Mouse (Mus musculus) liver (tissue): ENCODE measurements around the gene Olfr410.

Experiments used
- DNase-seq: peaks from one replicate; pipeline ENCODE4 v3.0.0-alpha.2; 2020; ENCODE audit warnings: mixed read lengths

Olfr410 gene

DNA sequence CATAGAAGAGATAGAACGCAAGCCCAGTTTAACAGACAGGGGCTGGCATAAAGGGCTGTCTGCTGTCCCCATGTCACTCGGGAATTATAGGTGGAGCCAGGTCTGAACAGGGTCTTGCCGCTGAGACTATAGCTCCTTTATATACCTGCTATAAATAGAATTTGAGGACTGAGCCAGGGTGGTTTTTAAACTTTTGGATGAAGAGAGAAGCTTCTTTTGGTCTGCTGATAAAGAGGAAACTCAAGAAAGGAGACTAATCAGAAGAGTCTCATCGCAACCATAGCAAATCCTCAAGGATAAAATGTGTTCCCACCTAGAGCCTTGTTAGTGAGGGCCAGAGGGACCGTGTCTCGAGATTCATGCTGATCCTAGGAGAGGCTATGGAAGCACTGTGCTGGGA lies at the start of gene Olfr410:
Gene Olfr410 (minus strand): TSS at position 101 of the 400 bp plus-strand sequence.
- no peak for DNase-seq

DNA sequence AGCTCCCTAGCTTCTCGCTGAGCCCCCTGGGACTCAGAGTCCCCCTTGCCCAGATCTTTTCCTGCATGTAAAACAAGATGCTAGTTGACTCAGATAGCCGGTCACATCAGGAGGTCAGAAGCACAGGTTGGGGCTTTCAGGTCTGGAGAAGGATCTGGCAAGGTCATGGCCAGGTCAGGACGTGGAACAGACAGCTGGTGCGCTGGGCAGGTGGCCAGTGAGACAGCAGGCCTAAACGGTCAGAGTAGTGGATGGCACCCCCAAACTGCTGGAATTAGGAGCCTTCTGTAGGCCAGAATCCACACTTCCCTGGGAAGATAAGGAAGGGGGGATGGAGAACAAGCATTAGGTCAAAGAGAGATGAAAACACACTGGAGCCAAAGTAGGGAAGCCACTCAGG lies 49.4 kb upstream of the Olfr410 start:
- no peak for DNase-seq

DNA sequence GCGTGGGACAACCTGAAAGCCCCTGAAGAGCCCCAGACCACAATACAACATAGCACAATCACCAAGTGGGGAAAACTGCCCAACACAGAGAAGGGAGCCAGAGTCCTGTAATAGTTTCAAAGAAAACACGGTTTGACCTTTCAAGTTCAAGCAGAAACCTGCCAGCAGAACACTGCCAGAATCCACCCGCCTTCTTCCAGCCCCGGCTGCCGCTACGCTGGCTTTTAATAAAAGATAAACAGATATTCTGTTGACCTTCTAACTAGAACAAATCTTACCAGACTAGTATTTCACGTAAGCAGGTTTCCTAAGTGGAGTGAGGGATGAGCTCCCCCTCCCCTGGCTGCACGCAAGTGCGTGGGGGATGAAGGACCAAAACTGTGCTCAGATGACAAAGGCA lies 47.8 kb upstream of the Olfr410 start:
- DNase-seq = no peak

DNA sequence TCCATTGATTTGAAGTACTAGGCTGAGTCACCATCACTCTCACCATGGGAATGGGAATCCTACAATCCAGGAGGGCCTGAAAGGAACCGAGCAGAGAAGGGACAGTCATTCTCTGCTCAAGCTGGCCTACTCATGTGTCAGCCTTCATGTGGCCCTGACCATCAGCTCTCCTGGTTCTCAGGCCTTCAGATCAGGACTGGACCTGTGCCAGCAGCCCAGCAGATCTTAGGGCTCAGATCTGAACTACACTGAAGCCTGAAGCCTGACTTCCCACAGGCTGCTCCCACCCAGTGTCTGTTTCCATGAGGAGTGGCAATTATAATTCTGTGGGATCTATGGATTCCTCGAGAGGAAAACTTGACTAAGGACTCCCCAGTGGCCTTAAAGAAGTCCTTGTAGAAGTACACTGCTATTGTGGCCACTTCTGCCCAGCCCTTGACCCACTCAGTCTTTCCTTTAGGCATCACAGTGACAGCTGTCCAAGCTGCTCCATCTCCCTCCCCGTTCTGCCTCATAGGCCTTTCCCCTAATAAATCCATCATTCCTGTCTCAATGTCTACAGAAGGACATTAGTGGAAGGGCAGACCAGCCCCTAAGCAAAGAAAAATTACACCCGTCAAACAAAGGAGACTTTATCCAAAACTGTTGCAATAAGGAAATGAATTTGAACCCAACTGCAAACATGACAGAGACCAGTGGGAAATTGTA lies 41.5 kb upstream of the Olfr410 start:
- DNase-seq = no peak

DNA sequence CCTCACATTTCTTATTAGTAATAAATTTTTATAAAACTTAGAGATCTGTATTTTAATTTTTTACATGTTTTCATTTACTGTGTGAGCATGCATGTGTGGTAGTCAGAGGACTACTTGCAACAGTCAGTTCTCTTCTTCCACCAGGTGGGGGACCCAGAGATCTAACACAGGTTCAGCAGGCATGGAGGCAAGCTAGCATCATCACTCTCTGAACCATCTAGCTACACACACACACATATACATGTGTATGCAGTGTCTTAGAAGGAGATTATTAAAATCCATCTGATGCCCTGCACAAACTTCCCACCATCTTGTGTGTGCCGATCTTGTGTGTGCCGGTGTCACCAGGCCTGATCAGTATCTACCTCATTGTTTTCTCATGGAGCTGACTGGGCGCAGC lies 39.0 kb upstream of the Olfr410 start:
- peak; percentile 33 for DNase-seq

DNA sequence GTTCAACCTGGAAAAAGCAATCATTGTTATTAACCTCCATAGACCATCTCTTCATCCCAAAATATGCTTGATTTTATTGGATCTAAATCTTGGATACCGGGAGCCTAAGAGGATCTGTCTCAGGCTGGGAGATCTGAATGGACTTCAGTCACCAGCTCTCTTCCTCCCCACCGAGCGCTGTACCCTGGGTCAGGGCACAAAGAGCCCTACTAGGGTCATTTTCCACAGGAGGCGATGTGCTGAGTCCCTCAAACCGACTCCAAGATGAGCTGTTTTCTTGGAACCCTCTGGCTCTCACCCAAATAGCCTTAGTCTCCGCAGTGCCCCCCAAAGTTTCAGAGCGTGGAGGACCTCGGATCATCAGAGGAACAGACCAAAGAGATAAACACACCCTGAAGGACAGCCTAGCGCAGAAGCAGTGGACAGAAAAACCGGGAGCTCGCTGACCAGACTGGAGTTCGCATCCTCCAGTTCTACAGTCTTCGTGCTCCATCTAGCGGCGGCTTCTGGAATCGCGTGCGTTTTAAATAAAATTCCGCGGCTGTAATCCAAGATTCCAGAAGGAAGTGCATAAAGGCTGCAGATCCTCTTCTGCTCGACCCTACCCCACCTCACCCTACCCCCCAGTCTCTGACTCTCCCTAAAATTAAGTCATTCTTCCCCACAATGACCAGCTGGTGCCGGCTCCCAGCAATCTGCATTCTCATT lies 33.7 kb upstream of the Olfr410 start:
- DNase-seq = peak; percentile 64

DNA sequence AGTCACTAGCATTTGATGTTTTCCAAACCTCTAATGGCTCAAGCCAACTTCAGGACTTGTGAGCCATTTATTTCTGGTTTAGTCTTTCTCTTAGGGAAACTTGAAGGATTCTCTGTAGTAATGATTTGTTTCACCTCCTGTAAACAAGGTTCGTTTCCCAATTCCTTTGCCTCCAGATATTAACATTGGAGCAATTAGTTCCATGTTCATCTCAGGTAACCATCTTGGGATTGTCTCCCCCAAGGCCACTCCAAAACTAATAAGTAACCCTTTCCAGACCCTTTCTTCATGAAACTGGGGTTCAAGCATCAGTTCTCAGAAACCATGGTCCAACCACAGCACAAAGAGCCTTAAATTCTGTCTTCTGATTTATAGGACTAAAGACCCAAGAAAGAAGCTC lies 23.9 kb upstream of the Olfr410 start, which contains the start of gene Olfr412:
Gene Olfr412 (plus strand): TSS at position 301 of the 400 bp plus-strand sequence.
- no peak for DNase-seq

DNA sequence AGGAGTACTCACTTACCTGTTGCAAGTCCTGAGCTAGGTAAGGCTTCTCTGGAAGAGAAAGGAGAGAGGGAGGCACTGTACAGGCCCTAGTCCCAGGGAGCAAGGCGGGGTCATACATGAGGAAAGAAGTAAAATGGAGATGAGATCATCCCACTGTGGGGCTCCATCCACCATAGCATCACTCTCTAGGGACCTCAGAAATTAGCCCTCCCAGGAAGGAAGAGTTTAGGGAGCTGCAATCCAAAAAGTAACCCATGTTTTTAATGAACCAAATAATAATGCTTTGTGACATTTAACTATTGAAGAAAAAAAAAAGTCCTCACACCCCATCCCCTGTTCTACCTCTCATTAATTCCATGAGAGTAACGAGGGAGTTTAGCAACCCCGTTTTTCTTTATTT lies 14.7 kb upstream of the Olfr410 start, which contains the start of gene Olfr411:
Gene Olfr411 (minus strand): TSS at position 101 of the 400 bp plus-strand sequence.
- no peak for DNase-seq

DNA sequence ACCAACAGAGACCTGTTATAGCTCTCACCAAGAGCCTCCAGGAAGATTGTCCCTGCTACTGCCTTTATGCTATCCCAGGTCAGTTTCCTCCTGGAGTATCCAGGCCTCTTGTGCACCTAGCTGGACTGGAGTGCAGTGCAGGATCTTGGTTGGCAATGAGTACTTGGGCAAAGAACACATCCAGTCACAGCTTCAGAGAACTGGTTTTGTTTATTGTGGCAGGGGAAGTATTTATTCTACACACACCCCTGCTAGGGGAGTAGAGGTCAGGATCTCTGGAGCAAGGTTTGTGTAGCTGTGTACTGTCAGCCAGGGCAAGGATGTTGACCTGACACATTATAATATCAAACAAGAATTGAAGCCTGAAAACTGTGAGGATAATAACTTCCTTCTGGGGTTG lies 9.1 kb downstream of the Olfr410 start:
- no peak for DNase-seq

DNA sequence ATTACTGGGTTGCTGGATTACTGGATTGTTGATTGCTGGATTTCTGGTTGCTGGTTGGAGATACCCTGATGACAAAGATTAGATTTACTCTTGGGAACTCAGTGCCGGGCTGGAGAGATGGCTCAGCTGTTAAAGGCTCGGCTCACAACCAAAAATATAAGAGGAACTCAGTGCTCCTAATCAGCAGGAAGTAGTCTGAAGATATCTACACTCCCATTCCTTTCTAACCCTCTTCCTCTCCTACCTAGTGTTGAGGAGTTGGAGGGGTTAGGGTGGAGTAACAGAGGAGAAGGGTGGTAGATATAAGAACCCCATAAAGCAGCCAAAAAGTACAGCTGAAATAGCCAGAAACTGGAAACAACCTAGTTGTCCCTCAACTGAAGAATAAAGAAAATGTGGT lies 11.8 kb downstream of the Olfr410 start:
- no peak for DNase-seq

DNA sequence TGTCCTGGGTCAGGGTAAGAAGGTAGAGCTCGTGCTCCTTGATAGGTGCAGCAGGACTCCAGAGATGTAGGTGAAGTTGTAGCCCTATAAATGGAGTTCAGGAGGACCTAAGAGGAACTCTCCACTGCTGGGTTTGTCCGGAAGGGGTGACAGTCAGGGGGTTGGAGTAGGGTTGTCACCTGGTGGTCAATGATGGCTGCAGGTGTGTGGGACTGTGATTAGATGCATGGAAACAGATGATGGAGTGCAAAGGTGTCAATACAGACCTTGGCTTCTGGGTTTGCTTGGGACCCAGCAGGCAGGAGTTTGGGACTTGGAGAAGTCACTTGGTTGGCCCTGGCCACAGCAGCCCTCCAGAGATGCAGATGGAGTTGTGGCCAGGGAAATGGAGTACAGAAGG lies 50.6 kb downstream of the Olfr410 start:
- DNase-seq = no peak

DNA sequence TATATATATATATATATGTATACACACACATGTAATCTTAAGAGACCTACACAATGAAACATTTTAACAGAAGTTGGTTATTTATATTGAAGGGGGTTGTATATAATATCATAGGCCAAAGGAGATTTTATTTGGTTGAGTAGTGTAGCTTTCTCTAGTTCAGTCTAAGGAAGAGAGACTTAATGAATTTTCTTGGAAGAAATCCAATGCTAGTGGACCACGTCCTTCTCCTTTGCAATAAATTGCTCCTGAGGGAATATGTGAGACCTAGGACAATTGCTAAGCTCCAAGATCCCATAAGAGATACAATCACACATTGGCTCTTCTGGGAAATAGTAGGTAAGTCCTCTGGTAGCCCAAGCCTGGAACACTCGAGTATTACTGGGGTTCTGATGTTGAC lies 54.4 kb downstream of the Olfr410 start, which contains the start of gene Olfr59:
Gene Olfr59 (plus strand): TSS at position 301 of the 400 bp plus-strand sequence.
- DNase-seq = no peak
